Mouse (Mus musculus): ENCODE measurements at regions not wholly inside any gene's neighbourhood (a gene's known extent, or its start where the extent isn't known, plus 50 kb on each side); places are given as distances from the start of the nearest gene placed in this dataset.
"Not testable (repeated sequence)": the region's sequence is repeated elsewhere in the genome, so short reads cannot be mapped to it uniquely, and the experiment has no call there.

- DNase-seq: no peak
Observed at GRCm38 (mm10) chr6:53233777-53234176, 53.3 kb upstream of the Creb5 start.

GRCm38 (mm10) chr6:53232616-53233015 lies 54.5 kb upstream of the Creb5 start:
- no peak for DNase-seq

GRCm38 (mm10) chr6:53229350-53229749 lies 57.7 kb upstream of the Creb5 start:
- no peak for DNase-seq

- DNase-seq: no peak
Observed at GRCm38 (mm10) chr6:53222104-53222503, 65.0 kb upstream of the Creb5 start.

GRCm38 (mm10) chr6:53221668-53222005 lies 65.4 kb upstream of the Creb5 start:
- no peak for DNase-seq

GRCm38 (mm10) chr6:53220784-53221667 lies 66.0 kb upstream of the Creb5 start:
- DNase-seq: no peak

- DNase-seq: no peak
Observed at GRCm38 (mm10) chr6:53218871-53219286, 68.2 kb upstream of the Creb5 start.

GRCm38 (mm10) chr6:53217234-53218015 lies 69.6 kb upstream of the Creb5 start:
- DNase-seq: peak; percentile 56

- no peak for DNase-seq
Observed at GRCm38 (mm10) chr6:53216715-53217114, 70.4 kb upstream of the Creb5 start.

GRCm38 (mm10) chr6:53211420-53211819 lies 75.7 kb upstream of the Creb5 start:
- DNase-seq: no peak

GRCm38 (mm10) chr6:53209398-53209797 lies 77.7 kb upstream of the Creb5 start:
- no peak for DNase-seq

GRCm38 (mm10) chr6:53208474-53208873 lies 78.6 kb upstream of the Creb5 start:
- DNase-seq: no peak

GRCm38 (mm10) chr6:53207781-53208180 lies 79.3 kb upstream of the Creb5 start:
- DNase-seq: no peak

GRCm38 (mm10) chr6:53207361-53207760 lies 79.7 kb upstream of the Creb5 start:
- no peak for DNase-seq

- DNase-seq: no peak
Observed at GRCm38 (mm10) chr6:53201281-53201956, 85.7 kb upstream of the Creb5 start.

GRCm38 (mm10) chr6:53199474-53199873 lies 87.6 kb upstream of the Creb5 start:
- DNase-seq: no peak

- DNase-seq: not testable (repeated sequence)
Observed at GRCm38 (mm10) chr6:53182131-53182530, 104.9 kb upstream of the Creb5 start.

GRCm38 (mm10) chr6:53164423-53164841 lies 96.0 kb upstream of the Jazf1 start:
- no peak for DNase-seq

GRCm38 (mm10) chr6:53163091-53163490 lies 94.7 kb upstream of the Jazf1 start:
- no peak for DNase-seq

GRCm38 (mm10) chr6:53161627-53162026 lies 93.2 kb upstream of the Jazf1 start:
- no peak for DNase-seq

GRCm38 (mm10) chr6:53154621-53155020 lies 86.2 kb upstream of the Jazf1 start:
- no peak for DNase-seq

GRCm38 (mm10) chr6:53147478-53147877 lies 79.0 kb upstream of the Jazf1 start:
- DNase-seq: no peak

- peak; percentile 48 for DNase-seq
Observed at GRCm38 (mm10) chr6:53143846-53144584, 75.6 kb upstream of the Jazf1 start.

All from thymus, postnatal 4 days (tissue).